8 mouse cellular contexts compared by ENCODE assay signal in genomic region chr3:144381431-144381980, GRCm38 (mm10).
DNase-seq lines count a peak whose midpoint lies in the region; ATAC-seq and TF ChIP-seq lines count a peak whose summit lies in the region.

No protein-coding gene starts in this region.

- H3K4me3 ChIP-seq in lung, postnatal 0 days (ENCODE audit: low read depth, low read length), result peak overlapping the region; percentile 33
- no peak overlapping the region for H3K4me3 ChIP-seq in forebrain, embryonic 13.5 days
- H3K4me3 ChIP-seq in limb, embryonic 13.5 days, result peak overlapping the region; percentile 37
- H3K4me3 ChIP-seq in small intestine, adult 2 months (ENCODE audit: low read depth, low read length), result peak overlapping the region; percentile 29

- ATAC-seq in lung, postnatal 0 days, result peak; percentile 27
- no peak for ATAC-seq in forebrain, embryonic 13.5 days
- ATAC-seq in limb, embryonic 13.5 days (ENCODE audit: low FRiP score, low read depth), result peak; percentile 49; the same call in 1 of the 2 replicates
- ATAC-seq in monocyte, adult 5-6 weeks (replicated peaks; ENCODE audit: insufficient number of reproducible peaks, low FRiP score, low TSS enrichment, poor library complexity, severe bottlenecking), result no peak

- no peaks in the 10 kb centered on the region for H3K36me3 ChIP-seq in lung, postnatal 0 days (ENCODE audit: insufficient read depth, low read length)
- no peaks in the 10 kb centered on the region for H3K36me3 ChIP-seq in forebrain, embryonic 13.5 days (ENCODE audit: poor library complexity, severe bottlenecking)
- H3K36me3 ChIP-seq in limb, embryonic 13.5 days, result no peaks in the 10 kb centered on the region
- H3K36me3 ChIP-seq in small intestine, adult 2 months (ENCODE audit: control insufficient read depth, insufficient read depth, low read length), result no peaks in the 10 kb centered on the region

- H3K9ac ChIP-seq in lung, postnatal 0 days (replicated peaks; ENCODE audit: low read depth), result no peak overlapping the region
- no peak overlapping the region for H3K9ac ChIP-seq in forebrain, embryonic 13.5 days
- H3K9ac ChIP-seq in limb, embryonic 13.5 days, result 0 out of 2 replicates have a peak overlapping the region, but pooled peaks have one; percentile 26

- no peak for TF ChIP-seq EP300 in lung, postnatal 0 days (IDR thresholded peaks at IDR 0.05)

- no peak for TF ChIP-seq POLR2A in small intestine, adult 2 months (IDR thresholded peaks at IDR 0.05; ENCODE audit: low read depth, low read length)

- peak overlapping the region; percentile 58 for H3K4me2 ChIP-seq in lung, postnatal 0 days (replicated peaks; ENCODE audit: low read depth, low read length)
- peak overlapping the region; percentile 54 for H3K4me2 ChIP-seq in forebrain, embryonic 13.5 days
- peak overlapping the region; percentile 66 for H3K4me2 ChIP-seq in limb, embryonic 13.5 days (replicated peaks)

- no peak for TF ChIP-seq CTCF in lung, postnatal 0 days (IDR thresholded peaks at IDR 0.05)
- TF ChIP-seq CTCF in small intestine, adult 2 months (IDR thresholded peaks at IDR 0.05; ENCODE audit: extremely low read depth, insufficient read length, insufficient replicate concordance, low read depth, low read length), result no peak

- 43% methylated on average over 16 of the region's 16 CpGs for WGBS in lung, postnatal 0 days
- whole genome bisulfite sequencing in forebrain, embryonic 13.5 days, result 44% methylated on average over 15 of the region's 16 CpGs
- WGBS in limb, embryonic 13.5 days, result 6% methylated on average over 13 of the region's 16 CpGs
- WGBS in small intestine, adult 2 months, result 30% methylated on average over 16 of the region's 16 CpGs

- H3K4me1 ChIP-seq in lung, postnatal 0 days (ENCODE audit: insufficient read depth, low read depth, low read length), result no peaks in the 10 kb centered on the region
- H3K4me1 ChIP-seq in forebrain, embryonic 13.5 days, result peaks cover 39% of the 10 kb centered on the region
- H3K4me1 ChIP-seq in limb, embryonic 13.5 days, result peaks cover 51% of the 10 kb centered on the region
- peaks cover 1% of the 10 kb centered on the region for H3K4me1 ChIP-seq in small intestine, adult 2 months (ENCODE audit: control insufficient read depth, insufficient read depth, insufficient read length, low read length)

- no peaks in the 10 kb centered on the region for H3K27me3 ChIP-seq in lung, postnatal 0 days (replicated peaks; ENCODE audit: insufficient read depth, low read length)
- H3K27me3 ChIP-seq in forebrain, embryonic 13.5 days, result peaks cover 19% of the 10 kb centered on the region
- H3K27me3 ChIP-seq in limb, embryonic 13.5 days, result peaks cover 8% of the 10 kb centered on the region; the same call in 1 of the 2 replicates
- no peaks in the 10 kb centered on the region for H3K27me3 ChIP-seq in small intestine, adult 2 months (ENCODE audit: control insufficient read depth, insufficient read depth, low read length)

- no peak overlapping the region for H3K27ac ChIP-seq in lung, postnatal 0 days (ENCODE audit: low read length)
- H3K27ac ChIP-seq in forebrain, embryonic 13.5 days, result no peak overlapping the region
- peak overlapping the region; percentile 74 for H3K27ac ChIP-seq in limb, embryonic 13.5 days
- H3K27ac ChIP-seq in small intestine, adult 2 months (ENCODE audit: insufficient read depth, low read depth, low read length), result no peak overlapping the region

- no peak for DNase-seq in lung, postnatal 0 days (ENCODE audit: low spot score)
- no peak for DNase-seq in lung, postnatal 25 days (ENCODE audit: low spot score)
- no peak for DNase-seq in layer of hippocampus, adult 11-12 months (ENCODE audit: low spot score)
- DNase-seq in right cerebral cortex, adult 18-20 months, result no peak

- no peaks in the 10 kb centered on the region for H3K9me3 ChIP-seq in lung, postnatal 0 days (ENCODE audit: low read length)
- H3K9me3 ChIP-seq in forebrain, embryonic 13.5 days (replicated peaks), result no peaks in the 10 kb centered on the region
- no peaks in the 10 kb centered on the region for H3K9me3 ChIP-seq in limb, embryonic 13.5 days

Comparison
In these comparisons a context has a peak if more than half of its experiments do, and no peak if none do; other contexts are left out.
1. ATAC-seq: peak in lung, postnatal 0 days (single experiment) and limb, embryonic 13.5 days (single experiment); none in forebrain, embryonic 13.5 days (single experiment) and monocyte, adult 5-6 weeks (single experiment).
2. Peak in every context shown above with its lines, with median percentiles within 50 percentile points of each other: H3K4me2 ChIP-seq.